8 mouse cellular contexts compared by ENCODE assay signal in the genomic region with DNA sequence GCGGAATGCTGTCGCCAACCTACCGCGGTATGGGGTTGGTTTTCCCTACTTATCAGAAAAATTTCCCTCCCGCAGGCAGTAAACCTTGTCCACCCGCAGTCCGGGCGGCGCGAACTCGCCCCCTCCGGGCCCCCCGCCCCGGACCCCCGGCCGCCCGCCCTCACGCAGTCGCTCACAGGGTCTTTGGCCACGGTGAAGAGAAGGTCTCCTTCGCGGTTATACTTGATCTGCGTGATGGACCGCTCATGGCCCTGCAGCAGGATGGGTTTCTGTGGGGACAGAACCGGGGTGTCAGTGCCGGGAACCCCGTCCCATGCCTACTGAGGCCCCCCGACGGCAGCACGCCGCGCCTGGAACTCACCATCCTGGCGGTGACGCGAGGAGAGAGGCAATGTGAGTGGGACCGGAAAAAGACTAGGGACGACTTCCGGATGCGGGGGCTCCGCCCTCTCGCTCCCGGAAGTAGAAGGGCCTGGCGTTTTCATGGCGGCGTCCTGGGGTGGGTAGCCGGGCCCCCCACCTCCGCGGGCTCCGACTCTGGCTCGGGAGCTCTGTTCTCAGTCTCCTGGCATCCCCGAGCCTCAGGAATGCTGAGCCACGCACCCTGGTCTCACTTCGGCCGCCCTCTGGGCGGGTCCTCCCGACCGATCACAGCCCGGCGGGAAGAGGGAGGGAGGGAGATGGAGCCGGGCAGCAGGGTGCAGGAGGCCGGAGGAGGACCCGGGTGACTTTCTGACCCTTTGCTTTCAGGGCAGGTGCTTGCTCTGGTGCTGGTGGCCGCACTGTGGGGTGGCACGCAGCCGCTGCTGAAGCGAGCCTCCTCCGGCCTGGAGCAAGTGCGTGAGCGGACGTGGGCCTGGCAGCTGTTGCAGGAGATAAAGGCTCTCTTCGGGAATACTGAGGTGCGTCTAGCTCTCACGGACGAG. TPM values are rescaled to one million over a fixed set of nuclear protein-coding genes. Genes with fewer than 3 reads are reported as not detected.
DNase-seq lines count a peak whose midpoint lies in the region; ATAC-seq and TF ChIP-seq lines count a peak whose summit lies in the region.

A gene (minus strand): TSS at position 416 of the 926 bp plus-strand sequence.
A gene (plus strand): TSS at position 436 of the 926 bp plus-strand sequence.

- peak within 1 kb of the TSS; percentile 79 for H3K4me2 ChIP-seq in embryonic facial prominence, embryonic 12.5 days (replicated peaks)
- H3K4me2 ChIP-seq in limb, embryonic 15.5 days = peak within 1 kb of the TSS; percentile 76
- H3K4me2 ChIP-seq in midbrain, postnatal 0 days (ENCODE audit: low read depth, low read length, poor library complexity, severe bottlenecking) = peak within 1 kb of the TSS; percentile 78

- H3K4me1 ChIP-seq in embryonic facial prominence, embryonic 12.5 days = peaks cover 23% of the 10 kb centered on the region
- H3K4me1 ChIP-seq in limb, embryonic 15.5 days = peaks cover 30% of the 10 kb centered on the region
- H3K4me1 ChIP-seq in midbrain, postnatal 0 days (ENCODE audit: insufficient read depth, low read length) = peaks cover 11% of the 10 kb centered on the region

- H3K27me3 ChIP-seq in embryonic facial prominence, embryonic 12.5 days = no peaks in the 10 kb centered on the region
- H3K27me3 ChIP-seq in limb, embryonic 15.5 days = no peaks in the 10 kb centered on the region
- H3K27me3 ChIP-seq in midbrain, postnatal 0 days (ENCODE audit: insufficient read depth, low read length) = no peaks in the 10 kb centered on the region

- ATAC-seq in embryonic facial prominence, embryonic 12.5 days (ENCODE audit: insufficient number of reproducible peaks, insufficient read depth, low FRiP score, low TSS enrichment) = peak; percentile 64
- peak; percentile 70 for ATAC-seq in limb, embryonic 15.5 days (ENCODE audit: insufficient number of reproducible peaks, low FRiP score, low TSS enrichment, low read depth)
- ATAC-seq in midbrain, postnatal 0 days (ENCODE audit: low FRiP score) = peak; percentile 88

- peaks cover 57% of the 10 kb centered on the region for H3K36me3 ChIP-seq in embryonic facial prominence, embryonic 12.5 days
- peaks cover 52% of the 10 kb centered on the region for H3K36me3 ChIP-seq in limb, embryonic 15.5 days
- peaks cover 17% of the 10 kb centered on the region for H3K36me3 ChIP-seq in midbrain, postnatal 0 days (ENCODE audit: insufficient read depth, low read length)

- DNase-seq in A20 (ENCODE audit: low read depth, low spot score) = peak; percentile 89
- DNase-seq in adrenal gland, postnatal 36 days = peak; percentile 89 to 91
- DNase-seq in heart, adult 11 months = peak; percentile 99
- DNase-seq in kidney, adult 18-20 months = peak; percentile 85
- DNase-seq in midbrain, postnatal 0 days (ENCODE audit: low spot score) = peak; percentile 91
- peak; percentile 75 to 88 for DNase-seq in spleen, postnatal 10 days (ENCODE audit: low spot score in 2 of 2)

- H3K4me3 ChIP-seq in embryonic facial prominence, embryonic 12.5 days = peak within 1 kb of the TSS; percentile 83
- H3K4me3 ChIP-seq in limb, embryonic 15.5 days = peak within 1 kb of the TSS; percentile 99
- H3K4me3 ChIP-seq in midbrain, postnatal 0 days (ENCODE audit: low read depth, low read length) = peak within 1 kb of the TSS; percentile 99

- H3K9ac ChIP-seq in embryonic facial prominence, embryonic 12.5 days = peak within 1 kb of the TSS; percentile 83
- H3K9ac ChIP-seq in limb, embryonic 15.5 days = peak within 1 kb of the TSS; percentile 92
- peak within 1 kb of the TSS; percentile 93 for H3K9ac ChIP-seq in midbrain, postnatal 0 days (replicated peaks; ENCODE audit: low read length, poor library complexity, severe bottlenecking)

- H3K27ac ChIP-seq in embryonic facial prominence, embryonic 12.5 days = peak within 1 kb of the TSS; percentile 37; the same call in 1 of the 2 replicates
- peak within 1 kb of the TSS; percentile 82 for H3K27ac ChIP-seq in limb, embryonic 15.5 days
- H3K27ac ChIP-seq in midbrain, postnatal 0 days (ENCODE audit: low read depth, low read length) = peak within 1 kb of the TSS; percentile 76

- no peaks in the 10 kb centered on the region for H3K9me3 ChIP-seq in embryonic facial prominence, embryonic 12.5 days
- H3K9me3 ChIP-seq in limb, embryonic 15.5 days = no peaks in the 10 kb centered on the region
- no peaks in the 10 kb centered on the region for H3K9me3 ChIP-seq in midbrain, postnatal 0 days (ENCODE audit: low read length)

- WGBS in embryonic facial prominence, embryonic 12.5 days = under 1% methylated on average over 74 of the region's 74 CpGs
- WGBS in limb, embryonic 15.5 days = under 1% methylated on average over 74 of the region's 74 CpGs
- under 1% methylated on average over 73 of the region's 74 CpGs for WGBS in midbrain, postnatal 0 days

- peak; percentile 36 for TF ChIP-seq CTCF in midbrain, postnatal 0 days (IDR thresholded peaks at IDR 0.05)

RNA-seq across cellular contexts. Expression of the first gene that starts in this region (rescaled TPM):
- 100 to 1,000 TPM; 187 to 192 TPM for total RNA-seq in adrenal gland, postnatal 36 days (2021)
- 257 and 260 TPM in 2 replicates for polyA plus RNA-seq in embryonic facial prominence, embryonic 12.5 days (2016; fragmentation: Nextera tagmentation; extraction: Ambion mirVana)
- 275 and 278 TPM in 2 replicates for polyA plus RNA-seq in limb, embryonic 15.5 days (2015; fragmentation: Nextera tagmentation; extraction: Ambion mirVana)
- total RNA-seq in midbrain, postnatal 0 days (2014; rRNA removed) = 282 and 300 TPM in 2 replicates
- 213 and 222 TPM in 2 replicates for polyA plus RNA-seq in midbrain, postnatal 0 days (2015; fragmentation: Nextera tagmentation; extraction: Ambion mirVana)

RNA-seq across cellular contexts. Expression of the second gene that starts in this region (rescaled TPM):
- total RNA-seq in adrenal gland, postnatal 36 days (2021) = 10 to 100 TPM; 93.0 to 96.7 TPM
- polyA plus RNA-seq in embryonic facial prominence, embryonic 12.5 days (2016; fragmentation: Nextera tagmentation; extraction: Ambion mirVana) = 180 TPM in 2 replicates
- polyA plus RNA-seq in limb, embryonic 15.5 days (2015; fragmentation: Nextera tagmentation; extraction: Ambion mirVana) = 192 and 199 TPM in 2 replicates
- 146 and 189 TPM in 2 replicates for total RNA-seq in midbrain, postnatal 0 days (2014; rRNA removed)
- 210 and 232 TPM in 2 replicates for polyA plus RNA-seq in midbrain, postnatal 0 days (2015; fragmentation: Nextera tagmentation; extraction: Ambion mirVana)

Comparison
In these comparisons a context has a peak if more than half of its experiments do, and no peak if none do; other contexts are left out.
1. Peak in every context shown above with its lines: DNase-seq, ATAC-seq, H3K4me3 ChIP-seq and H3K27ac ChIP-seq.